Mouse (Mus musculus): ENCODE results near the gene BC024063.
"Not testable (repeated sequence)": the region's sequence is repeated elsewhere in the genome, so short reads cannot be mapped to it uniquely, and the experiment has no call there.

BC024063 gene

GRCm38 (mm10) chr10:82082728-82083621, at the start of gene BC024063:
Gene BC024063, plus strand, starts transcription at chr10:82083353.
- DNase-seq (ENCODE audit: low spot score): peak; percentile 13

DNA sequence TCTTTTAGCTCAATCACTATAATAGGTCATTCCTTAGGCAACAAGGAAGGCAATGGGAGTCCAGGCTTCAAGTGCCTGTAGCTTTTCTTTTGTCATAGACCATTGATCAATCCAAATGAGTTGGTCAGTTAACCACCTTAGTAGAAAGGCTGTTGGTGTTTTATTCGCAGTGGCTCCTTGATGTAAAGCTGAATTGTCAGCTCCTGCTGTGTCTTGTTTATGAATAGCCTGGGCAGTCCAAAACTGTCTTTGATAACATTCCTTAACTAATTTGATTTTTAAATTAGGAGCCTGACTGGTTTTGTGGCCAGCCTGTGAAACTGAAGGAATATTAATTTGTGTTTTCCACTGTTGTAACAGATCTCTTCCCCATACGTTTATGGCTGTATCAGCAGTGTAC, 41.0 kb upstream of the BC024063 start:
- DNase-seq (ENCODE audit: low spot score): no peak

DNA sequence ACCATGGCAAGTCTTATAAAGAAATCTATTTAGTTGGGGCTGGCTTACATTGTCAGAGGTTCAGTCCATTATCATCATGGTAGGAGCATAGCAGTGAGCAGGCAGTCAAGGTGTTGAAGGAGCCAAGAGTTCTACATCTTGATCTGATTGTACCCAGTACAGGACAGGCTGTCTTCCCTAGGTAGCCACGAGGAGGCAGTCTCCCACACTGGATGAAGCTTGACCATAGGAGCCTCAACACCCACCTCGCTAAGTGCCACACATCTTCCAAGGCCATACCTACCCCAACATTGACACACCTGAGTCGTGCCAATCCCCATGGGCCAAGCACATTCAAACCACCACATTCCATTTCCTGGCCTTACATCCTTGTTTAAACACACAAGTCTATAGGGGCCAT, 36.5 kb upstream of the BC024063 start:
- no peak for DNase-seq (ENCODE audit: low spot score)

- DNase-seq (ENCODE audit: low spot score): peak; percentile 81
Observed at GRCm38 (mm10) chr10:82047597-82048459, 35.3 kb upstream of the BC024063 start, which contains the start of gene Zfp873. Gene Zfp873, plus strand, starts transcription at chr10:82048123.

- not testable (repeated sequence) for DNase-seq (ENCODE audit: low spot score)
Observed at GRCm38 (mm10) chr10:82048460-82048804, 34.7 kb upstream of the BC024063 start.

GRCm38 (mm10) chr10:82083622-82083971, 444 bp downstream of the BC024063 start:
- not testable (repeated sequence) for DNase-seq (ENCODE audit: low spot score)

DNA sequence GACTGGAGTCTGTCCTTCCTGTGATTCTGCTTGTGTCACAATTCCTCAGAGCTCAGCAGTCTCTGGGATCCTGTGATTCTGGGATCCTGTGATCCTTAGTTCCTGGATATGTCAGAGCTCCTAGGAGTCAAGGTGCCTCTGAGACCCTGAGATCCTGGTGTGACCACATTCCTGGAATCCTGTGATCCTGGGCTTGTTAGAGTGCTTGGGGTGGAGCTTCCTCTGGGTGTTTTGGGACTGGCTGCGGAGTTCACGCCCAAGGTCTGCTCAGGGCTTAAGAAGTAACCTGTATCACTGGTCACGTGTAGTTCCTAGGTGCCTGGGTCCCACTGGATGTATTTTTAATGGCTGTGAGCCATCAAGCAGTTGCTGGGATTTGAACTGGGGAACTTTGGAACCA, 34.1 kb downstream of the BC024063 start:
- DNase-seq (ENCODE audit: low spot score): no peak

- peak; percentile 61 for DNase-seq (ENCODE audit: low spot score)
Observed at GRCm38 (mm10) chr10:82127850-82128401, 44.8 kb downstream of the BC024063 start, which contains the start of gene AU041133. Gene AU041133, plus strand, starts transcription at chr10:82128013.

DNA sequence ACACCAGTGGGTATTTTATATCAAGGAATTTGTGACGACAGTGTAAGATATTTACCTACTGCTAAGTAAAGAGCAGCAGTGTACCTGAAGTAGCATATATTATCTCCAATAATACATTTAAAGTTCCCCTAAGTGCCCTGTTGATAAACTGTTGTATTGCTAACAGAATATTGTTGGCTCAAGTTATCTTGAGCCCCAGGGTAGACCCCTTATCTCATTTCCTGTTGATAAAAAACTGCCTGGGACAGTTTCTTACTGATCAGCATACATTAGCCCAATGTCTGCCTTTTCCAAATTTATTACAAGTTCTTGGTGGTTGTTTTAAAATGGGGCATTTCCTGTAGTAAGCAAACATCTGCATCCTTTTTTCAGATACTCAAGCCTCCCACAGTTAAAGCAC, 62.1 kb downstream of the BC024063 start:
- no peak for DNase-seq (ENCODE audit: low spot score)

- no peak for DNase-seq (ENCODE audit: low spot score)
Observed at GRCm38 (mm10) chr10:82147571-82147970, 64.4 kb downstream of the BC024063 start.

All from ovary, postnatal 10 days (tissue).